Mouse (Mus musculus): ENCODE data around the gene Tbck. TPM values are rescaled to one million over a fixed set of nuclear protein-coding genes. Genes with fewer than 3 reads are reported as not detected.

Tbck gene
- total RNA-seq (2023): 10 to 100 TPM; 28.0 to 30.0 TPM

DNA sequence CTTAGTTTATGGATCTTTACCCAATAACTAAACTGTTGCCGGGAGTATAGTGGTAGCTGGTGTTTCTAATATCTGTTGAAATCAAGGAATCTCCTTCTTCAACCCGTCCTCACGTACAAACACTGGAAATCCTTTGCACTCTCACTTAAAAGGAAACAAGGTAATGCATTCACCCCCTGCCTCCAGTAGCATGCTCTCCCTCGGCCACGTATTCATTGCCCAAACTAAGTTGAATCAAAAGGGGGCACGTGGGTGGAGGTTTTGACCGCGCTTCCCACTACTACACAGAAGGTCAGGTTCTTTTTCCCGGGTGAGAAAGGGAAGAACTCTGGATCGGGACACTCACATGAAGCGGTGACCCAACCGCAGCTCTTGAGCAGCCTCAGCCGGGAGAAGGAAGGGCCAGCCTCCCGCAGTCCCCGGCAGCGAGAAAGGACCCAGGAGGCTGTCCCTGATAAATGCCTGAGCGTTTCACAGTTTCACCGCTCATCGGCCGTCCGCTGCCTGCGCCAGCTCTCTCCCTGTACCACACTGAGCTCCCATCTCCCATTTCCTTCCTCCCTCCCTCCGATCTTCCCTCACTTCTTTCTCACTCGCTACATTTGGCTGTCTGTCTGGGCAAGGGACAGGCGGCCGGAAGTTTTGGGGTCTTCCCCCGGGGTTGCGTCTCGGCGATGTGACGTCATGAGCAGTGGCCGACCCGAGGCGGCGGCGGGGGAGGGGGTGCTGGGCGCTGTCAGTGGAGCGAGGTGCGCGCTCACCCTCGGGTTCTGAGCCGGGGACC is at the start of gene Tbck:
Tbck (plus strand) TSS at position 698 of the 784 bp plus-strand sequence.

DNA sequence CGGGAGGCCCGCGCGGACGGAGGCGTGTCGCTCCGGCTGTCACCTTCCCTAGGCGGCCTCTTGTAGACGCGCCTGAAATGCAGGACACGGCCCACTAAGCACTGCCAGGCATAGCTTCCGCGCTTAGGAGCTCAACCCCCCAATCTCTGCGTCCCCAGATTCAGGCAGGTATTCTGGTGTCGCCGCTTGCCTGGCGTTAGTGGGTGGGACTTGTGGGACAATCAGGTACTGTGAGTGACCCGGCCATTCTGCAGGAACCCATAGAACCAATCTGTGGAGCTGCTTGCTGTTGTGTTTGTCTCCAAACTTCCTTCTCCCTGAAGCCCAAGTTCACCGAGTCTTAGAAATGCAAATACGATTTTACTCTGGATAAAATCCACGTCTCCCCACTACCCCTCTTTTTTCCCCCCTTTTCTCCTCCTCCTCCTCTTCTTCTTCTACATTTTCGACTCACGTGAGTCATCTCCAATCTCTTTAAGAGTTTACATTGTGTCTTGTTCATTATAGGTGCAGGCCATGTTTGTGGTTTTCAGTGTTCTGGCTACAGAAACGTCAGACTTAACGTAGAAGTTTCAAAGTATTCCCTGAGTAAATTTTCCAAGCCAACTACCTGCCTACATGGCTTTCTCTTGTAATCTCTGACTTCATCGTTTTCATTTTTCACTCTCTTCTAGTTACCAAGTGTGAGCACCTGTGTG is 436 bp downstream of the Tbck start, which contains the start of gene Aimp1:
Aimp1 (minus strand) TSS at position 140 of the 698 bp plus-strand sequence.

Other genes starting within 250 kb of the Tbck start
- not detected for gene Gimd1, start 54.3 kb upstream of the Tbck start, total RNA-seq (2023)
- 10 to 100 TPM; 37.3 TPM for gene Aimp1, start 226 bp downstream of the Tbck start, total RNA-seq (2023)